Mouse (Mus musculus): Measurements from ENCODE around the gene Zfp2. TPM values are rescaled to one million over a fixed set of nuclear protein-coding genes. Genes with fewer than 3 reads are reported as not detected.

The Zfp2 gene
- polyA plus RNA-seq, 1 experiment from 2014 or later = 35.5 TPM

DNA sequence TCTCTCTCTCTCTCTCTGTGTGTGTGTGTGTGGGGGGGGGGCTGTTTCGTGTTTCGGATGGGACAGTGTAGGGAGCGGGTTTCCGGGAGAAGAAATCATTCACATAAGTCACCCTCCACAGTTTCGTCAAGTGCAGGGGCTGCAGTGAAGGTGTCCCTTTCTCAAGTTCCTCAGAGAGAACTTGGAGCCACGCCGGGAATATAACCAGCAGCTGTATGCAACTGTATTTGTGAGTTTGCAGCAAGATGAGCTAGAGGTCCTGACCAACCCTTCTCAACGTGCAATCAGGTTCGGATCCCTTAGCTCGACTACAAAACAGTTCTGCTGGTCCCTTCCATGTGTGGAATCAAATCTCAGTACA lies 29.1 kb downstream of the Zfp2 start:
- peaks cover 12% of the 10 kb centered on the region for H3K36me3 ChIP-seq (ENCODE audit: control insufficient read depth, insufficient read depth, low read length)
- peak; percentile 26; the same call in 1 of the 2 replicates for ATAC-seq (ENCODE audit: low FRiP score)
- no peak for DNase-seq (ENCODE audit: low spot score, missing footprints)
- peak overlapping the region; percentile 45 for H3K4me3 ChIP-seq (ENCODE audit: low read depth, low read length)
- peak overlapping the region; percentile 73 for H3K4me2 ChIP-seq
- peaks cover 6% of the 10 kb centered on the region for H3K4me1 ChIP-seq (ENCODE audit: control insufficient read depth, insufficient read depth, low read length)
- peak overlapping the region; percentile 87 for H3K9ac ChIP-seq (ENCODE audit: low read length)
- WGBS = 27% methylated on average over 10 of the region's 10 CpGs
- H3K27ac ChIP-seq (ENCODE audit: low read depth, low read length) = peak overlapping the region; percentile 68
- no peaks in the 10 kb centered on the region for H3K9me3 ChIP-seq (ENCODE audit: control insufficient read depth, low read length)
- H3K27me3 ChIP-seq (ENCODE audit: control insufficient read depth, insufficient read depth, low read length) = no peaks in the 10 kb centered on the region

DNA sequence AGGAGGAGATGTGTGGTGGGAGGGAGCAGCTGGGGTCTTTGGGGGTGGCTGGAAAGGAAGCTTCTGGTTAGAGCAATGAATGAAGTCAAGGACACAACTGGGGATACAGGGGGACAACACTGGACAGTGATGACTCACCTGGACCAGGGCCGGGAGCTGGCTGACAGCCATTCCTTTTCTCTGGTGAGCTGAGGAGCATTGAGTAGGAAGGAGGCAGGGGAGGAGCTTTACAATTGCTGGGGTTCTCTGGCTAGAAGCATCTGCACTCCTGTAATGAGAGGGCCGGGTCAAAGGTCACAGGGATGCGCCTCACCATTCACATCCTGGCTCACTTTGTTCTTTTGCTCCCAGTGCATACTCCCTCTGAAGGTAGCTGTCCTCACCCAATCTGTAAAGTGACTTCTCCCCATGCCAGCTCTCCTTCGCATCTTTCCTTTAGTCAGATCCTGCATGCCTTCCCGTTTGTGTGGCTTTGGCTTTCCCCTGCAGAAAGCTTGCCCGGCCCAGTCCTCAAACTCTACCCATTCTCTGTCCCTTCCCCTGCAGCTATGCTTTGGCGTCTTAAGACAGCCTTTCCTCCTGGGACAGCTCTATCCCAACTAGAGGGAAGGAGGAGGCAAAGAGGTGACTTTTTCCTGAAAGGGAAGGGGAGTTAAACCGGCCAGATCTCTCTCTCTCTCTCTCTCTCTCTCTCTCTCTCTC lies 29.6 kb downstream of the Zfp2 start:
- ATAC-seq (ENCODE audit: low FRiP score) = no peak

DNA sequence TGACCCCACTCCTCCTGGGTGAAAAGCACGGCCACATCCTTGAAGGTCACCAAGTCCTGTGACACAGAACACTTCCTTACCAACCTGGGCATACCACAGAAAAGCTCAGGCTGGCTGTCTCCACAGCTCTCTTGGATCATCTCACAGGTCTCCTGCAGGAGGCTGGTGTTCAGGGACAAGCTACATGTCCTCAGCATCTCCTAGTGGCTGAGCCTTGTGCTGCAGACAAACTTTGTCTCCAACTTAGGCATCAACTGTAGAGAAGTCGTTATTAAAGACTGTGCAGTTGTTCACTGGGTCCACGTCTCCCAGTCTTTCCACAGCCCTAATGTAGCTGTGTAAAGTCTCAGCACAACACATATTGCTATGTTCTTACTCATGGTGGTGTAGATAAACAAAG lies 32.2 kb downstream of the Zfp2 start:
- Histone ChIP-seq H3K36me3 (ENCODE audit: control insufficient read depth, insufficient read depth, low read length) (peaks cover 25% of the 10 kb centered on the region), H3K9me3 (ENCODE audit: control insufficient read depth, low read length) (no peaks in the 10 kb centered on the region), H3K27me3 (ENCODE audit: control insufficient read depth, insufficient read depth, low read length) (no peaks in the 10 kb centered on the region), H3K4me3 (ENCODE audit: low read depth, low read length) (no peak overlapping the region), H3K27ac (ENCODE audit: low read depth, low read length) (no peak overlapping the region), H3K4me2 (no peak overlapping the region), H3K4me1 (ENCODE audit: control insufficient read depth, insufficient read depth, low read length) (peaks cover 6% of the 10 kb centered on the region), H3K9ac (ENCODE audit: low read length) (no peak overlapping the region)
- no peak for DNase-seq (ENCODE audit: low spot score, missing footprints)
- ATAC-seq (ENCODE audit: low FRiP score) = no peak
- WGBS = 81% methylated on average over 3 of the region's 3 CpGs

More for the DNA sequence above, 29.6 kb downstream of the Zfp2 start:
- DNase-seq (ENCODE audit: low spot score, missing footprints) = peak; percentile 85
- Histone ChIP-seq H3K27ac (ENCODE audit: low read depth, low read length) (no peak overlapping the region), H3K9me3 (ENCODE audit: control insufficient read depth, low read length) (no peaks in the 10 kb centered on the region), H3K27me3 (ENCODE audit: control insufficient read depth, insufficient read depth, low read length) (no peaks in the 10 kb centered on the region), H3K4me2 (peak overlapping the region; percentile 73), H3K9ac (ENCODE audit: low read length) (peak overlapping the region; percentile 87), H3K4me1 (ENCODE audit: control insufficient read depth, insufficient read depth, low read length) (peaks cover 6% of the 10 kb centered on the region), H3K36me3 (ENCODE audit: control insufficient read depth, insufficient read depth, low read length) (peaks cover 14% of the 10 kb centered on the region), H3K4me3 (ENCODE audit: low read depth, low read length) (peak overlapping the region; percentile 45)
- WGBS = 47% methylated on average over 8 of the region's 8 CpGs

DNA sequence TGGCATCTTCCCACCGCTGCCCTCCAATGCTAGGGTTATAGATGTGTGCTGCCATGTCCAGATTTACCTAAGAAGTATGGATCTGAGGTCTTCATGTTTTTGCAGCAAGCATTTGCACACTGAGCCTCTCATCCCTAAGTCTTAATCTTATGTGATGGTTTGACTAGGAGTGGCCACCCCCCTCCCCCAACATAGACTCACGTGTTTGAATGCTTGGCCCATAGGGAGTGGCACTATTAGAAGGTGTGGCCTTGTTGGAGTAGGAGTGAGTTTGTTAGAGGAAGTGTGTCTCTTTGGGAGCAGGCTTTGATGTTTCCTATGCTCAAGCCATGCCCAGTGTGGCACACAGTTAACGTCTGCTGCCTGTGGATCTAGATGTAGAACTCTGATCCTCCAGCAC lies 37.3 kb downstream of the Zfp2 start:
- 90% methylated on average over 3 of the region's 3 CpGs for WGBS
- peaks cover 48% of the 10 kb centered on the region for H3K36me3 ChIP-seq (ENCODE audit: control insufficient read depth, insufficient read depth, low read length)
- no peaks in the 10 kb centered on the region for H3K27me3 ChIP-seq (ENCODE audit: control insufficient read depth, insufficient read depth, low read length)
- H3K4me3 ChIP-seq (ENCODE audit: low read depth, low read length) = no peak overlapping the region
- no peaks in the 10 kb centered on the region for H3K4me1 ChIP-seq (ENCODE audit: control insufficient read depth, insufficient read depth, low read length)
- H3K9ac ChIP-seq (ENCODE audit: low read length) = no peak overlapping the region
- H3K9me3 ChIP-seq (ENCODE audit: control insufficient read depth, low read length) = peaks cover 13% of the 10 kb centered on the region; the same call in 1 of the 2 replicates
- no peak overlapping the region for H3K4me2 ChIP-seq
- ATAC-seq (ENCODE audit: low FRiP score) = no peak
- H3K27ac ChIP-seq (ENCODE audit: low read depth, low read length) = no peak overlapping the region
- DNase-seq (ENCODE audit: low spot score, missing footprints) = no peak

DNA sequence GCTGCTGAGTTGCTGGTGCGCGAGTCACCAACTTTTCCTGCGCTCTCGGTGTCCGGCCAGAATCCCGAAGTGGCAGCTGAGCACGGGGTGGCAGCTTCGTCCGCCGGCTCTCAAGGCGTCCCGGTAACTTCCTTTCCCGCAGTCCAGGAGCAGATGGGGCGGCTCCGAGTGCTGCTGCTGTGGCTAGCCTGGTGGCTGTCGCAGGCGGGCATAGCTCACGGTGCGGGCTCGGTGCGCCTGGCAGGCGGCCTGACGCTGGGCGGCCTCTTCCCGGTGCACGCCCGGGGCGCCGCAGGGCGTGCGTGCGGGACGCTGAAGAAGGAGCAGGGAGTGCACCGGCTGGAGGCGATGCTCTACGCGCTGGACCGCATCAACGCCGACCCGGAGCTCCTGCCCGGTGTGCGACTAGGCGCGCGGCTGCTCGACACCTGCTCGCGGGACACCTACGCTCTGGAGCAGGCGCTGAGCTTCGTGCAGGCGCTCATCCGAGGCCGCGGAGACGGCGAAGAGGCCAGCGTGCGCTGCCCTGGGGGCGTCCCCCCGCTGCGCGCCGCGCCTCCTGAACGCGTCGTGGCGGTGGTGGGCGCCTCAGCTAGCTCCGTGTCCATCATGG lies 64.9 kb downstream of the Zfp2 start:
- Histone ChIP-seq H3K27ac (ENCODE audit: low read depth, low read length) (no peak overlapping the region), H3K4me1 (ENCODE audit: control insufficient read depth, insufficient read depth, low read length) (peaks cover 5% of the 10 kb centered on the region), H3K27me3 (ENCODE audit: control insufficient read depth, insufficient read depth, low read length) (peaks cover 46% of the 10 kb centered on the region), H3K36me3 (ENCODE audit: control insufficient read depth, insufficient read depth, low read length) (no peaks in the 10 kb centered on the region), H3K9me3 (ENCODE audit: control insufficient read depth, low read length) (no peaks in the 10 kb centered on the region), H3K4me2 (peak overlapping the region; percentile 73), H3K9ac (ENCODE audit: low read length) (peak overlapping the region; percentile 43), H3K4me3 (ENCODE audit: low read depth, low read length) (peak overlapping the region; percentile 40)
- WGBS = under 1% methylated on average over 68 of the region's 72 CpGs
- ATAC-seq (ENCODE audit: low FRiP score) = peak; percentile 42; the same call in 1 of the 2 replicates
- peak; percentile 92 for DNase-seq (ENCODE audit: low spot score, missing footprints)

DNA sequence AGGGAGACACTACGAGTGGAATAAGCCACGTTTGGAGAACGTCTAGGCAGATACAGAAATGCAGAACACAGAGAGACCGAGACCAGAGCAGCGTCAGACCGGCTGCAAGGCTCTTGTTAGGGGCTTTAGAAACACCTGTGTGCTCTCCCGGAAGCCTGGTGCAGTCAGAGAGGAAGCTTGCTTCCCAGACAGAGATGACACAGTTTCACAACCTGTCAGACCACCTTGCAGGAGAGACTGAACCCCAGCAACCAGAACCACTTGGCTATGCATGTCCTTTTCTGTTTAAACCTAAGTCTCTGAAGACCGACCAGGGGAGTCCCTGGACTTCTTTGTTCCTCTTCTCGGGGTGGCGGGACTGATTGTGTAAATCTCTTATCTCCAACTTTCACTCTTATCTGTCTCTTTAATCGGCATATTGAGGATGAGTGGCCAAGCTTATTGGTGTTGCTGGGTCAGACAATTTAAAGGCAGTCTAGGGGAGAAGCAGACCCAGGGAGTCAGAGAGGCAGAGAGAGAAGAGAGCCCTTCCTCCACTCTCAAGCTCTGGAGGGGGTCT lies 65.7 kb downstream of the Zfp2 start, which contains the start of gene Grm6:
Gene Grm6 (plus strand): TSS at position 509 of the 559 bp plus-strand sequence.
- H3K36me3 ChIP-seq (ENCODE audit: control insufficient read depth, insufficient read depth, low read length) = no peaks in the 10 kb centered on the region
- DNase-seq (ENCODE audit: low spot score, missing footprints) = peak; percentile 94
- no peaks in the 10 kb centered on the region for H3K9me3 ChIP-seq (ENCODE audit: control insufficient read depth, low read length)
- H3K4me3 ChIP-seq (ENCODE audit: low read depth, low read length) = peak within 1 kb of the TSS; percentile 40
- peak within 1 kb of the TSS; percentile 43 for H3K9ac ChIP-seq (ENCODE audit: low read length)
- no peak within 1 kb of the TSS for H3K27ac ChIP-seq (ENCODE audit: low read depth, low read length)
- WGBS = 3% methylated on average over 11 of the region's 11 CpGs
- no peak for ATAC-seq (ENCODE audit: low FRiP score)
- peaks cover 46% of the 10 kb centered on the region for H3K27me3 ChIP-seq (ENCODE audit: control insufficient read depth, insufficient read depth, low read length)
- H3K4me2 ChIP-seq = peak within 1 kb of the TSS; percentile 73
- peaks cover 5% of the 10 kb centered on the region for H3K4me1 ChIP-seq (ENCODE audit: control insufficient read depth, insufficient read depth, low read length)

DNA sequence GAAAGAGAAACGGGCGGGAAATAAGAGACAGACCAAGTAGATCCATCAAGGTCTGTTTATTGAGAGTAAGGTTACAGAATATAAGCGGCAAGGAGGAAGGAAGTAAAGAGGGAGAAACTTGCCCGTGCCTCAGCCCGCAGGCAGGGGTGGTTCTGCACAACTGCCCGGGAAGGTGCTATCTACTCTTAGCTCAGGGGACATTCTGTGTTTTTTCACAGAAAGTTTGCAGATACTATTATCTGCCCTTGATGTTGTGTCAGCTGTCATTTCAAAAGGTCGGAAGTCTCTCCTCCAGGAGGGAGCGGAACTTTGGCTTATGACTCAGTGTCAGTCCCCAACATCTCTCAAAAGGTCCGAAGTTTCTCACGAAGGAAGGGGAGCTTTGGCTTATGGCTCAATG lies 66.7 kb downstream of the Zfp2 start:
- Histone ChIP-seq H3K4me1 (ENCODE audit: control insufficient read depth, insufficient read depth, low read length) (peaks cover 5% of the 10 kb centered on the region), H3K4me3 (ENCODE audit: low read depth, low read length) (no peak overlapping the region), H3K9ac (ENCODE audit: low read length) (no peak overlapping the region), H3K27ac (ENCODE audit: low read depth, low read length) (no peak overlapping the region), H3K36me3 (ENCODE audit: control insufficient read depth, insufficient read depth, low read length) (no peaks in the 10 kb centered on the region), H3K27me3 (ENCODE audit: control insufficient read depth, insufficient read depth, low read length) (peaks cover 46% of the 10 kb centered on the region), H3K9me3 (ENCODE audit: control insufficient read depth, low read length) (no peaks in the 10 kb centered on the region), H3K4me2 (no peak overlapping the region)
- no peak for ATAC-seq (ENCODE audit: low FRiP score)
- DNase-seq (ENCODE audit: low spot score, missing footprints) = no peak
- WGBS = 12% methylated on average over 10 of the region's 10 CpGs
